Mouse (Mus musculus) gastrocnemius, postnatal 36 days (tissue): ENCODE data around the gene Manba. TPM values are rescaled to one million over a fixed set of nuclear protein-coding genes. Genes with fewer than 3 reads are reported as not detected.
"Not testable (repeated sequence)": the region's sequence is repeated elsewhere in the genome, so short reads cannot be mapped to it uniquely, and the experiment has no call there.

ENCODE experiments used
- DNase-seq, 2 experiments: peaks; one replicate each; pipeline ENCODE4 v3.0.0; 2022
- intact Hi-C: fragments of 180-260 bp; cut with DNase I; formaldehyde crosslinking; loops from one replicate; pipeline ENCODE4 v1.15.1; 2025
- total RNA-seq, 2 experiments: library from RNA; stranded (reverse); gene quantifications; 2 replicates each; pipeline ENCODE4 v1.2.3; 2021

The Manba gene
- total RNA-seq, 2 experiments from 2014 or later: 3.3 to 4.2 TPM

- intact Hi-C loops, DNase-seq: not testable (repeated sequence)
These were observed 761 bp upstream of the Manba start for GRCm38 (mm10) chr3:135484650-135485049.

GRCm38 (mm10) chr3:135485900-135486241, 460 bp downstream of the Manba start:
- DNase-seq: no peak
- intact Hi-C loops: no loop called here

- intact Hi-C loops: no loop called here
- no peak for DNase-seq
These were observed 940 bp downstream of the Manba start for GRCm38 (mm10) chr3:135486351-135486750.

GRCm38 (mm10) chr3:135487803-135488202, 2.4 kb downstream of the Manba start:
- DNase-seq: no peak
- intact Hi-C loops: no loop called here

GRCm38 (mm10) chr3:135489865-135490520, 4.6 kb downstream of the Manba start:
- DNase-seq: no peak
- intact Hi-C loops: no loop called here

GRCm38 (mm10) chr3:135491102-135491501, 5.7 kb downstream of the Manba start:
- no peak for DNase-seq
- intact Hi-C loops: no loop called here

- intact Hi-C loops, DNase-seq: not testable (repeated sequence)
These were observed 7.9 kb downstream of the Manba start for GRCm38 (mm10) chr3:135493320-135493719.

GRCm38 (mm10) chr3:135497956-135498355, 12.5 kb downstream of the Manba start:
- intact Hi-C loops, DNase-seq: not testable (repeated sequence)

- DNase-seq: no peak
- intact Hi-C loops: no loop called here
These were observed 13.5 kb downstream of the Manba start for GRCm38 (mm10) chr3:135498891-135499290.

GRCm38 (mm10) chr3:135503160-135503559, 17.7 kb downstream of the Manba start:
- no peak for DNase-seq
- intact Hi-C loops: no loop called here

- intact Hi-C loops: loop anchor here (2.0 kb wide), 1 partner anchor 103 kb away; no protein-coding TSS in a partner anchor
- DNase-seq: peak; percentile 69 to 71
These were observed 20.0 kb downstream of the Manba start for GRCm38 (mm10) chr3:135505369-135505909.

GRCm38 (mm10) chr3:135505916-135506482, 20.6 kb downstream of the Manba start:
- DNase-seq: no peak
- intact Hi-C loops: loop anchor here (2.0 kb wide), 1 partner anchor 103 kb away; no protein-coding TSS in a partner anchor

- no peak for DNase-seq
- intact Hi-C loops: no loop called here
These were observed 22.1 kb downstream of the Manba start for GRCm38 (mm10) chr3:135507506-135507905.

GRCm38 (mm10) chr3:135508191-135508590, 22.8 kb downstream of the Manba start:
- intact Hi-C loops: no loop called here
- DNase-seq: no peak

- DNase-seq: no peak
- intact Hi-C loops: no loop called here
These were observed 25.0 kb downstream of the Manba start for GRCm38 (mm10) chr3:135510372-135510771.

GRCm38 (mm10) chr3:135511683-135512082, 26.3 kb downstream of the Manba start:
- DNase-seq: no peak
- intact Hi-C loops: no loop called here

GRCm38 (mm10) chr3:135513270-135513669, 27.9 kb downstream of the Manba start:
- intact Hi-C loops: no loop called here
- DNase-seq: no peak

GRCm38 (mm10) chr3:135513800-135514425, 28.5 kb downstream of the Manba start:
- DNase-seq: no peak
- intact Hi-C loops: no loop called here

GRCm38 (mm10) chr3:135515246-135515645, 29.8 kb downstream of the Manba start:
- intact Hi-C loops: no loop called here

GRCm38 (mm10) chr3:135516891-135517290, 31.5 kb downstream of the Manba start:
- no peak for DNase-seq
- intact Hi-C loops: no loop called here

More at GRCm38 (mm10) chr3:135515246-135515645, 29.8 kb downstream of the Manba start:
- DNase-seq: no peak

GRCm38 (mm10) chr3:135518882-135519281, 33.5 kb downstream of the Manba start:
- no peak for DNase-seq
- intact Hi-C loops: no loop called here
